ENCODE assay signal across 30 mouse cellular contexts in the genomic region with DNA sequence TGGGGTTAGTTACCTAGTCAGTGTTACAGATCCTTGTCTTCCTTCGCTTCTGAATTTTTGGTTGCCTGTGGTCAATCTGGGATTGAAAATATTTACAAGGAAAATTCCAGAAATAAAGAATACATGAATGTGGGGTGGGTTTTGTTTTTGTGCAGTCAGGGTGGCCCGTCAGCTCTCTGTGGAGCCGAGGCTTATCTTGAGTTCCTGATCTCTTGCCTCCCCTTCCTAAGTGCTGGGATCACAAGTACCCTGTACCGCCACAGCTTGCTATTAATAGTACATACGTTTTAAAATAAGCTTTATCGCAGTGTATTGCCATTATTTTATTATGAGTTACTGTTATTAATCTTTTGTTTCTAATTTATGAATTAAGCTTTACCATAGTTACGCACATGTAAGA. TPM values are rescaled to one million over a fixed set of nuclear protein-coding genes. Genes with fewer than 3 reads are reported as not detected.
DNase-seq lines count a peak whose midpoint lies in the region; ATAC-seq and TF ChIP-seq lines count a peak whose summit lies in the region.
"Had no signal": no experiment of that assay in that cellular context is flagged by ENCODE, and none has a peak within 500 bp of the region (broad histone marks: within the 10 kb centered on the region; RNA-seq: fewer than 3 reads in every experiment).

No protein-coding gene starts in this region.

- peaks cover 4% of the 10 kb centered on the region; the same call in 1 of the 2 replicates for H3K36me3 ChIP-seq in heart, embryonic 12.5 days
- no peaks in the 10 kb centered on the region; the same call in 1 of the 2 replicates for H3K36me3 ChIP-seq in kidney, postnatal 0 days (ENCODE audit: insufficient read depth, low read length)
- H3K36me3 ChIP-seq in heart, embryonic 16.5 days (ENCODE audit: control insufficient read depth, insufficient read depth): peaks cover 4% of the 10 kb centered on the region; the same call in 1 of the 2 replicates
- H3K36me3 ChIP-seq: hindbrain, embryonic 13.5 days; limb, embryonic 15.5 days had no signal

- no peak for ATAC-seq in heart, embryonic 12.5 days (ENCODE audit: insufficient number of reproducible peaks, low FRiP score)
- no peak for ATAC-seq in kidney, postnatal 0 days (replicated peaks; ENCODE audit: low FRiP score, low read depth)
- ATAC-seq in heart, embryonic 16.5 days (replicated peaks; ENCODE audit: extremely low read depth, insufficient read depth, low FRiP score): peak; percentile 76
- ATAC-seq: activated CD4-positive, CD25-positive, alpha-beta regulatory T cell, adult 4 months; forebrain, postnatal 0 days; intestine, embryonic 16.5 days had no signal

- H3K27me3 ChIP-seq in heart, embryonic 12.5 days (replicated peaks): no peaks in the 10 kb centered on the region
- H3K27me3 ChIP-seq in kidney, postnatal 0 days (ENCODE audit: insufficient read depth, low read length): no peaks in the 10 kb centered on the region
- no peaks in the 10 kb centered on the region for H3K27me3 ChIP-seq in heart, embryonic 16.5 days (ENCODE audit: control insufficient read depth, insufficient read depth, low read length)
- H3K27me3 ChIP-seq: CH12.LX; hindbrain, embryonic 13.5 days; limb, embryonic 15.5 days; liver, embryonic 13.5 days had no signal

- no peak overlapping the region for H3K4me3 ChIP-seq in gastrocnemius, adult 2 months
- no peak overlapping the region for H3K4me3 ChIP-seq in heart, embryonic 12.5 days
- H3K4me3 ChIP-seq in kidney, postnatal 0 days (replicated peaks; ENCODE audit: low read depth, low read length): no peak overlapping the region
- no peak overlapping the region; the same call in 1 of the 2 replicates for H3K4me3 ChIP-seq in heart, embryonic 16.5 days (ENCODE audit: low read length)
- H3K4me3 ChIP-seq: erythroblast, embryonic 14.5 days; hindbrain, embryonic 13.5 days; limb, embryonic 10.5 days; limb, embryonic 15.5 days; liver, embryonic 13.5 days had no signal

- intact Hi-C loops in gastrocnemius, adult 2 months (cut with DNase I): no loop called here
- intact Hi-C loops in heart, postnatal 14 days (cut with DNase I): no loop called here

- peak overlapping the region; percentile 59; the same call in 1 of the 2 replicates for H3K9ac ChIP-seq in heart, embryonic 12.5 days
- H3K9ac ChIP-seq in kidney, postnatal 0 days (ENCODE audit: low read depth, low read length): no peak overlapping the region
- peak overlapping the region; percentile 51; the same call in 1 of the 2 replicates for H3K9ac ChIP-seq in heart, embryonic 16.5 days (ENCODE audit: low read length)
- H3K9ac ChIP-seq: forebrain, postnatal 0 days; hindbrain, embryonic 13.5 days; limb, embryonic 15.5 days; liver, embryonic 13.5 days had no signal

- no peak for DNase-seq in gastrocnemius, adult 2 months
- no peak for DNase-seq in gastrocnemius, postnatal 4 days (ENCODE audit: low spot score in 2 of 2)
- no peak for DNase-seq in heart, postnatal 14 days
- DNase-seq in kidney, postnatal 0 days (ENCODE audit: low spot score): peak; percentile 50
- no peak for DNase-seq in kidney, postnatal 25 days
- no peak for DNase-seq in frontal cortex, adult 2 months (ENCODE audit: extremely low spot score in 1 of 2, low spot score in 1 of 2)
- DNase-seq: adrenal gland, adult 2 months; adrenal gland, postnatal 36 days; cerebellum, adult 18-20 months; cerebellum, postnatal 10 days; forebrain, postnatal 0 days; gastrocnemius, postnatal 14 days; kidney, adult 8-10 months; layer of hippocampus, postnatal 36 days; liver, embryonic 13.5 days; lung, adult 18-20 months; midbrain, embryonic 14.5 days; thymus, adult 2 months; thymus, postnatal 36 days had no signal

- WGBS in heart, embryonic 12.5 days: 32% methylated on average over 7 of the region's 7 CpGs
- 33% methylated on average over 7 of the region's 7 CpGs for WGBS in kidney, postnatal 0 days
- 29% methylated on average over 7 of the region's 7 CpGs for WGBS in heart, embryonic 16.5 days

- peak overlapping the region; percentile 24; the same call in 1 of the 2 replicates for H3K27ac ChIP-seq in gastrocnemius, adult 2 months
- H3K27ac ChIP-seq in heart, embryonic 12.5 days (ENCODE audit: poor library complexity, severe bottlenecking): peak overlapping the region; percentile 49; the same call in 1 of the 2 replicates
- no peak overlapping the region for H3K27ac ChIP-seq in kidney, postnatal 0 days
- peak overlapping the region; percentile 77 for H3K27ac ChIP-seq in heart, embryonic 16.5 days (ENCODE audit: low read length)
- H3K27ac ChIP-seq: hindbrain, embryonic 13.5 days; limb, embryonic 10.5 days; limb, embryonic 15.5 days; liver, embryonic 13.5 days; macrophage had no signal

- peaks cover 34% of the 10 kb centered on the region for H3K4me1 ChIP-seq in heart, embryonic 12.5 days (replicated peaks)
- H3K4me1 ChIP-seq in kidney, postnatal 0 days (replicated peaks; ENCODE audit: insufficient read depth, low read length): peaks cover 18% of the 10 kb centered on the region
- H3K4me1 ChIP-seq in heart, embryonic 16.5 days (ENCODE audit: control insufficient read depth, insufficient read depth, low read length): peaks cover 27% of the 10 kb centered on the region
- H3K4me1 ChIP-seq: hindbrain, embryonic 13.5 days; limb, embryonic 10.5 days; limb, embryonic 15.5 days had no signal

- peak overlapping the region; percentile 52 for H3K4me2 ChIP-seq in heart, embryonic 12.5 days
- peak overlapping the region; percentile 41 for H3K4me2 ChIP-seq in kidney, postnatal 0 days (ENCODE audit: low read length)
- peak overlapping the region; percentile 54; the same call in 1 of the 2 replicates for H3K4me2 ChIP-seq in heart, embryonic 16.5 days (ENCODE audit: low read depth, low read length)
- H3K4me2 ChIP-seq: hindbrain, embryonic 13.5 days; limb, embryonic 15.5 days; liver, embryonic 13.5 days had no signal

- TF ChIP-seq CTCF in gastrocnemius, adult 2 months (IDR thresholded peaks at IDR 0.05): no peak
- no peak for TF ChIP-seq CTCF in kidney, postnatal 0 days (IDR thresholded peaks at IDR 0.05; ENCODE audit: low read depth)

- H3K9me3 ChIP-seq in heart, embryonic 12.5 days (replicated peaks): peaks cover 5% of the 10 kb centered on the region
- no peaks in the 10 kb centered on the region for H3K9me3 ChIP-seq in kidney, postnatal 0 days (replicated peaks; ENCODE audit: low read length)
- H3K9me3 ChIP-seq in heart, embryonic 16.5 days (replicated peaks; ENCODE audit: control insufficient read depth, low read length): peaks cover 6% of the 10 kb centered on the region; the same call in 1 of the 2 replicates
- H3K9me3 ChIP-seq: hindbrain, embryonic 13.5 days; limb, embryonic 10.5 days; limb, embryonic 15.5 days; liver, embryonic 13.5 days had no signal

RNA-seq across cellular contexts. Expression of a gene that starts 9.5 kb away (rescaled TPM):
- 1 to 10 TPM; 4.2 to 6.0 TPM for total RNA-seq in gastrocnemius, adult 2 months (2021)
- 10 to 100 TPM; 15.0 to 16.4 TPM for total RNA-seq in gastrocnemius, postnatal 4 days (2021)
- 70.7 and 71.0 TPM in 2 replicates for polyA plus RNA-seq in heart, embryonic 12.5 days (2016; fragmentation: Nextera tagmentation; extraction: Ambion mirVana)
- 10 to 100 TPM; 46.3 to 48.9 TPM for total RNA-seq in heart, postnatal 14 days (2021)
- polyA plus RNA-seq in kidney, postnatal 0 days (2015; fragmentation: Nextera tagmentation; extraction: Ambion mirVana): 93.0 and 114 TPM in 2 replicates
- 76.1 and 80.0 TPM in 2 replicates for polyA plus RNA-seq in heart, embryonic 16.5 days (2015; fragmentation: Nextera tagmentation; extraction: Ambion mirVana)
- polyA plus RNA-seq in frontal cortex, adult 2 months (2012; rRNA removed): 8.6 and 9.5 TPM in 2 replicates
- polyA plus RNA-seq: erythroblast, embryonic 14.5 days had no signal

RNA-seq across cellular contexts. Expression of a gene that starts 28.2 kb away (rescaled TPM):
- under 1 TPM; 0.84 to 0.92 TPM for total RNA-seq in gastrocnemius, adult 2 months (2021)
- 1 to 10 TPM; 1.1 to 1.3 TPM for total RNA-seq in gastrocnemius, postnatal 4 days (2021)
- polyA plus RNA-seq in heart, embryonic 12.5 days (2016; fragmentation: Nextera tagmentation; extraction: Ambion mirVana): 1.9 and 3.6 TPM in 2 replicates
- total RNA-seq in heart, postnatal 14 days (2021): 1 to 10 TPM; 2.2 to 2.5 TPM
- polyA plus RNA-seq in kidney, postnatal 0 days (2015; fragmentation: Nextera tagmentation; extraction: Ambion mirVana): 3.6 and 4.8 TPM in 2 replicates
- 3.7 and 4.2 TPM in 2 replicates for polyA plus RNA-seq in heart, embryonic 16.5 days (2015; fragmentation: Nextera tagmentation; extraction: Ambion mirVana)
- 4.1 and 5.0 TPM in 2 replicates for polyA plus RNA-seq in frontal cortex, adult 2 months (2012; rRNA removed)
- total RNA-seq: megakaryocyte-erythroid progenitor cell, adult 5-6 weeks had no signal
- polyA plus RNA-seq: erythroblast, embryonic 14.5 days; macrophage had no signal

RNA-seq across cellular contexts. Expression of a gene that starts 35.7 kb away (rescaled TPM):
- total RNA-seq in gastrocnemius, adult 2 months (2021): 10 to 100 TPM; 29.9 to 36.8 TPM
- total RNA-seq in gastrocnemius, postnatal 4 days (2021): 10 to 100 TPM; 43.9 to 48.4 TPM
- 62.7 and 65.1 TPM in 2 replicates for polyA plus RNA-seq in heart, embryonic 12.5 days (2016; fragmentation: Nextera tagmentation; extraction: Ambion mirVana)
- 10 to 100 TPM; 42.3 to 46.1 TPM for total RNA-seq in heart, postnatal 14 days (2021)
- 64.0 and 73.0 TPM in 2 replicates for polyA plus RNA-seq in kidney, postnatal 0 days (2015; fragmentation: Nextera tagmentation; extraction: Ambion mirVana)
- polyA plus RNA-seq in heart, embryonic 16.5 days (2015; fragmentation: Nextera tagmentation; extraction: Ambion mirVana): 47.5 and 53.1 TPM in 2 replicates
- polyA plus RNA-seq in frontal cortex, adult 2 months (2012; rRNA removed): 105 and 119 TPM in 2 replicates

RNA-seq across cellular contexts. Expression of a gene that starts 56.4 kb away (rescaled TPM):
- total RNA-seq in gastrocnemius, adult 2 months (2021): 1 to 10 TPM; 1.3 to 1.7 TPM
- 1 to 10 TPM; 3.7 to 4.2 TPM for total RNA-seq in gastrocnemius, postnatal 4 days (2021)
- polyA plus RNA-seq in heart, embryonic 12.5 days (2016; fragmentation: Nextera tagmentation; extraction: Ambion mirVana): 12.4 and 13.3 TPM in 2 replicates
- 1 to 10 TPM; 2.8 to 3.2 TPM for total RNA-seq in heart, postnatal 14 days (2021)
- 14.8 and 14.9 TPM in 2 replicates for polyA plus RNA-seq in kidney, postnatal 0 days (2015; fragmentation: Nextera tagmentation; extraction: Ambion mirVana)
- polyA plus RNA-seq in heart, embryonic 16.5 days (2015; fragmentation: Nextera tagmentation; extraction: Ambion mirVana): 15.8 and 17.2 TPM in 2 replicates
- polyA plus RNA-seq in frontal cortex, adult 2 months (2012; rRNA removed): 6.4 and 7.3 TPM in 2 replicates

RNA-seq across cellular contexts. Expression of a gene that starts 58.1 kb away (rescaled TPM):
- total RNA-seq in gastrocnemius, adult 2 months (2021): under 1 TPM; 0.38 to 0.73 TPM
- 1 to 10 TPM; 3.3 to 3.5 TPM for total RNA-seq in gastrocnemius, postnatal 4 days (2021)
- polyA plus RNA-seq in heart, embryonic 12.5 days (2016; fragmentation: Nextera tagmentation; extraction: Ambion mirVana): 0.30 and 0.68 TPM in 2 replicates
- 1 to 10 TPM; 2.3 to 4.5 TPM for total RNA-seq in heart, postnatal 14 days (2021)
- polyA plus RNA-seq in kidney, postnatal 0 days (2015; fragmentation: Nextera tagmentation; extraction: Ambion mirVana): 0.83 and 0.99 TPM in 2 replicates
- 3.5 and 7.5 TPM in 2 replicates for polyA plus RNA-seq in heart, embryonic 16.5 days (2015; fragmentation: Nextera tagmentation; extraction: Ambion mirVana)
- 1.4 and 1.8 TPM in 2 replicates for polyA plus RNA-seq in frontal cortex, adult 2 months (2012; rRNA removed)
